Mouse (Mus musculus) bone marrow, adult 2 months (tissue): ENCODE data around the gene She.

Source experiments
- CTCF ChIP-seq: fragments of 200-500 bp; IDR thresholded peaks from 2 replicates; pipeline ENCODE4 v1.5.1; 2011; ENCODE audit warnings: low read length, control low read depth; ENCODE audit not compliant: control insufficient read depth, insufficient read depth
- POLR2A ChIP-seq: fragments of 200-500 bp; IDR thresholded peaks from 2 replicates; pipeline ENCODE4 v1.6.1; 2011; ENCODE audit warnings: low read depth, mild to moderate bottlenecking, control low read depth, low read length, borderline replicate concordance; ENCODE audit not compliant: control insufficient read depth

GRCm38 (mm10) chr3:89897204-89897796 is 66.1 kb downstream of the She start:
- TF ChIP-seq POLR2A (no peak), CTCF (no peak)
